Mouse (Mus musculus): ENCODE results near the gene Thoc5.

GRCm38 (mm10) chr11:4975623-4976022 lies 80.5 kb downstream of the Thoc5 start:
- TF ChIP-seq CTCF (IDR thresholded peaks at IDR 0.05; ENCODE audit: borderline replicate concordance, insufficient read depth, low read depth, low read length) (peak; percentile 91), POLR2A (IDR thresholded peaks at IDR 0.05; ENCODE audit: borderline replicate concordance, insufficient read depth, low read length) (no peak)
